ENCODE assay signal across 15 mouse cellular contexts in the genomic region with DNA sequence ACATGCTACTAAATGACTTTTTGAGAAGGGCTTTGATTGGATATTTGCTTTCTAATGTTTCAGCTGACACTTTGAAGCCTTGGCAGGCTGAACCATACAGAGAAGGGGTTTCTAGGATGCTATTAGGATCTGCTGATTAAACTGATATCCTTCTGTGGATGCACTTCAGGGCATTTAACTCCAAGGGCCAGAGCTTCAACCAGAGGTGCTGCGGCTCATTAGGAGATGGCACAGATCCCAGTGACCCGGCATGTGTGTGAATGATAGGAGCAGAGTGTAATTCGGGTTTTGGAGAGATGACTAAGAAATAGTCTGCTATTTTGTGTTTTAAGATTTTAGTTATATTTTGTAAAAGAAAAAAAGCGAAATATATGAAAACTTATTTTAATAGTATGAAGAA. TPM values are rescaled to one million over a fixed set of nuclear protein-coding genes. Genes with fewer than 3 reads are reported as not detected.
DNase-seq lines count a peak whose midpoint lies in the region; ATAC-seq and TF ChIP-seq lines count a peak whose summit lies in the region.
"Had no signal": no experiment of that assay in that cellular context is flagged by ENCODE, and none has a peak within 500 bp of the region (broad histone marks: within the 10 kb centered on the region; RNA-seq: fewer than 3 reads in every experiment).

No protein-coding gene starts in this region.

- peak overlapping the region; percentile 91 for H3K4me2 ChIP-seq in forebrain, embryonic 16.5 days (ENCODE audit: low read length)
- peak overlapping the region; percentile 94 for H3K4me2 ChIP-seq in neural tube, embryonic 14.5 days (ENCODE audit: low read depth, low read length)
- H3K4me2 ChIP-seq: limb, embryonic 13.5 days had no signal

- no peaks in the 10 kb centered on the region for H3K9me3 ChIP-seq in forebrain, embryonic 16.5 days (ENCODE audit: control insufficient read depth, low read length)
- peaks cover 7% of the 10 kb centered on the region for H3K9me3 ChIP-seq in midbrain, embryonic 10.5 days (replicated peaks)
- no peaks in the 10 kb centered on the region for H3K9me3 ChIP-seq in neural tube, embryonic 14.5 days (ENCODE audit: control insufficient read depth, low read length)
- H3K9me3 ChIP-seq: limb, embryonic 13.5 days had no signal

- WGBS in forebrain, embryonic 16.5 days, result 37% methylated on average over 4 of the region's 4 CpGs
- WGBS in midbrain, embryonic 10.5 days, result 86% methylated on average over 4 of the region's 4 CpGs
- WGBS in neural tube, embryonic 14.5 days, result 49% methylated on average over 4 of the region's 4 CpGs

- no peak for DNase-seq in layer of hippocampus, adult 2 months (ENCODE audit: low spot score in 2 of 2)
- no peak for DNase-seq in layer of hippocampus, postnatal 25 days (ENCODE audit: extremely low spot score in 1 of 2, low spot score in 1 of 2)
- no peak for DNase-seq in midbrain, embryonic 10.5 days (ENCODE audit: low spot score)
- DNase-seq in urinary bladder, adult 2 months (ENCODE audit: low spot score), result no peak
- no peak for DNase-seq in ovary, postnatal 10 days (ENCODE audit: low spot score)
- DNase-seq: adrenal gland, postnatal 10 days; B cell, adult 2 months; kidney, postnatal 10 days; spleen, adult 18-20 months had no signal

- H3K4me3 ChIP-seq in layer of hippocampus, adult 2 months, result peak overlapping the region; percentile 95
- peak overlapping the region; percentile 43 for H3K4me3 ChIP-seq in forebrain, embryonic 16.5 days (replicated peaks; ENCODE audit: low read length)
- H3K4me3 ChIP-seq in midbrain, embryonic 10.5 days, result peak overlapping the region; percentile 25
- H3K4me3 ChIP-seq in neural tube, embryonic 14.5 days (ENCODE audit: low read depth, low read length), result peak overlapping the region; percentile 91
- H3K4me3 ChIP-seq: limb, embryonic 13.5 days had no signal

- peak overlapping the region; percentile 92 for H3K27ac ChIP-seq in layer of hippocampus, adult 2 months
- no peak overlapping the region for H3K27ac ChIP-seq in forebrain, embryonic 16.5 days (ENCODE audit: low read length)
- no peak overlapping the region for H3K27ac ChIP-seq in midbrain, embryonic 10.5 days (replicated peaks)
- no peak overlapping the region for H3K27ac ChIP-seq in neural tube, embryonic 14.5 days (ENCODE audit: low read depth, low read length)
- H3K27ac ChIP-seq: limb, embryonic 13.5 days; macrophage had no signal

- H3K4me1 ChIP-seq in forebrain, embryonic 16.5 days (replicated peaks; ENCODE audit: control insufficient read depth, insufficient read depth, low read length), result peaks cover 69% of the 10 kb centered on the region
- peaks cover 90% of the 10 kb centered on the region for H3K4me1 ChIP-seq in midbrain, embryonic 10.5 days
- H3K4me1 ChIP-seq in neural tube, embryonic 14.5 days (ENCODE audit: control insufficient read depth, insufficient read depth, low read length), result peaks cover 54% of the 10 kb centered on the region

- H3K27me3 ChIP-seq in forebrain, embryonic 16.5 days (replicated peaks; ENCODE audit: control insufficient read depth, insufficient read depth, low read length), result no peaks in the 10 kb centered on the region
- peaks cover 36% of the 10 kb centered on the region for H3K27me3 ChIP-seq in midbrain, embryonic 10.5 days (ENCODE audit: low read depth, poor library complexity, severe bottlenecking)
- H3K27me3 ChIP-seq in neural tube, embryonic 14.5 days (ENCODE audit: control insufficient read depth, insufficient read depth, low read length), result no peaks in the 10 kb centered on the region

- no peak for TF ChIP-seq CTCF in layer of hippocampus, adult 2 months (conservative IDR thresholded peaks at IDR 0.05)

- H3K9ac ChIP-seq in forebrain, embryonic 16.5 days (replicated peaks; ENCODE audit: low read depth, low read length), result peak overlapping the region; percentile 35
- no peak overlapping the region for H3K9ac ChIP-seq in neural tube, embryonic 14.5 days (replicated peaks; ENCODE audit: low read depth, low read length)
- H3K9ac ChIP-seq: limb, embryonic 13.5 days had no signal

- no peak for ATAC-seq in forebrain, embryonic 16.5 days
- no peak for ATAC-seq in neural tube, embryonic 14.5 days (ENCODE audit: low read depth)
- no peak for ATAC-seq in erythroid progenitor cell, adult 5-6 weeks (replicated peaks; ENCODE audit: low FRiP score, poor library complexity, severe bottlenecking)
- ATAC-seq: intestine, embryonic 16.5 days had no signal

- peaks cover 4% of the 10 kb centered on the region; the same call in 1 of the 2 replicates for H3K36me3 ChIP-seq in forebrain, embryonic 16.5 days (ENCODE audit: control insufficient read depth, insufficient read depth)
- peaks cover 10% of the 10 kb centered on the region for H3K36me3 ChIP-seq in midbrain, embryonic 10.5 days
- H3K36me3 ChIP-seq in neural tube, embryonic 14.5 days (ENCODE audit: control insufficient read depth, insufficient read depth, low read length), result no peaks in the 10 kb centered on the region
- H3K36me3 ChIP-seq: limb, embryonic 13.5 days had no signal

RNA-seq across cellular contexts. Expression of gene Amer2, which starts 8.6 kb away (rescaled TPM):
- 10 to 100 TPM; 47.7 to 49.2 TPM for total RNA-seq in layer of hippocampus, adult 2 months (2021)
- total RNA-seq in layer of hippocampus, postnatal 25 days (2021), result 10 to 100 TPM; 42.9 to 49.0 TPM
- polyA plus RNA-seq in forebrain, embryonic 16.5 days (2015; fragmentation: Nextera tagmentation; extraction: Ambion mirVana), result 34.6 and 35.2 TPM in 2 replicates
- polyA plus RNA-seq in midbrain, embryonic 10.5 days (2016; fragmentation: Nextera tagmentation; extraction: Ambion mirVana), result 9.9 and 14.1 TPM in 2 replicates
- polyA plus RNA-seq in neural tube, embryonic 14.5 days (2014; fragmentation: Nextera tagmentation; extraction: Ambion mirVana), result 21.3 and 21.9 TPM in 2 replicates
- 0.15 and 0.18 TPM in 2 replicates for polyA plus RNA-seq in urinary bladder, adult 2 months (2012; rRNA removed)
- 0.36 and 0.42 TPM in 2 replicates for total RNA-seq in erythroid progenitor cell, adult 5-6 weeks (2015; ENCODE audit: low replicate concordance)
- total RNA-seq in erythroid progenitor cell, adult 5-6 weeks (2017; ENCODE audit: low replicate concordance), result 0.08 and 0.13 TPM in 2 replicates
- polyA plus RNA-seq: macrophage had no signal

Comparison
In these comparisons a context has a peak if more than half of its experiments do, and no peak if none do; other contexts are left out.
1. H3K4me3 ChIP-seq: peak in every context shown above with its lines; median percentile 95 in layer of hippocampus, adult 2 months; 91 in neural tube, embryonic 14.5 days; 43 in forebrain, embryonic 16.5 days; 25 in midbrain, embryonic 10.5 days.